Mouse (Mus musculus): ENCODE measurements around the gene Agap3. TPM values are rescaled to one million over a fixed set of nuclear protein-coding genes. Genes with fewer than 3 reads are reported as not detected.

The Agap3 gene
- total RNA-seq, 2 experiments from 2014 or later: 80.9 to 90.9 TPM

DNA sequence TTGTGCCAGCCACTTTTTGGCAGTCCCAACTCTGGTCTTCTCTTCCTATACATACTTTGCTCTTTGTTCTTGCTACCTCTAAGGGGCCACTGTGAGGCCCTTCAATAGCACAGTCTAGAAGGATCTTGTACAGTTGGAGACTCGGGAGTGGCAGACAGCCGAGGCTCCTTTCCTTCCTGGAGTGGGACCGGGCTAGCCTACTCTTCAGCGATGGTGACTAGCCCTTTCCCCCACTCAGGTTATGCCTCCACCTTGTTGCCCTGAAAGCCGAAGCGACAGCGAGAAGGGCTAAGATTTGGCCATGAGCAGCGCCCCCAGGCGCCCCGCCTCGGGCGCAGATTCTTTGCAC is 24.7 kb upstream of the Agap3 start:
- no peak for DNase-seq (ENCODE audit: low spot score in 2 of 2)

DNA sequence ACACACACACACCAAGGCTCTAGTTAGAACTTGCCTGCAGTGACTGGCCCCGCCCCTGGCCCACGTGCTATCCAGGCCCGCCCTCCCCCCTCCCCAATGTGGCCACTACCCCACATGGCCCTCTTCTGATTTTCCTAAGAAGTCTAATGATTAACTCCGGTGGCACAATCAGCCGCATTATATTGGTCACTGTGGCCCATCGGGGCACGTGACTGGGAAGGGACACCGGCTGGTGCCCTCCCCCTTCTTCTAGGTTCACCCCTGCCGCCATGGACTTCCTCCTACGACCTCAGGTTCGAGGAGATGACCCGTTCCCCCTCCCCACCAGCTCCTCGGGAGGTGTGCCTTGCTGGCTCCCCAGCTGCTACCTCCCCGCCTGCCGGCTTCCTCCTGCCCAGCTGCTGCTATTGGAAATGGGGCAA is 24.0 kb upstream of the Agap3 start:
- no peak for DNase-seq (ENCODE audit: low spot score in 2 of 2)

DNA sequence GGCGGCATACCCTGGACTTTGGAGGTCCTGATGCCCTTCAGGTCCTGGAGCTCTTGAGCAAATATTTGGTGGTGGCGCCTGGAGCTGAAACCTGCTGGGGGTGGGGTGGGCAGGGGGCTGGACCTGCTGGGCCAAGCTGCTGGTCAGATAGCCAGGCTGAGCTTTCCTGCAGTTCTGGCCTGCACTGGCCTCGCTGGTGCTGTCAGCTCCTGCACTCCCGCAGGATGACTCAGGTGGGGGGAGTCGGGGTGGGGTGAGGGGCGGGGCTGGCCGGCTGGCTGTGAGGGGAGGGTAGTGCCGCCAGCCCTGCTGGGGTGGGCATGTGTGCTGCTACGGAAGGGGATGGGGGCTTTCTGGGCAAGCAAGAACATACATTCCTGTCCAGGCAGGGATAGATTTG is 23.4 kb upstream of the Agap3 start:
- no peak for DNase-seq (ENCODE audit: low spot score in 2 of 2)

DNA sequence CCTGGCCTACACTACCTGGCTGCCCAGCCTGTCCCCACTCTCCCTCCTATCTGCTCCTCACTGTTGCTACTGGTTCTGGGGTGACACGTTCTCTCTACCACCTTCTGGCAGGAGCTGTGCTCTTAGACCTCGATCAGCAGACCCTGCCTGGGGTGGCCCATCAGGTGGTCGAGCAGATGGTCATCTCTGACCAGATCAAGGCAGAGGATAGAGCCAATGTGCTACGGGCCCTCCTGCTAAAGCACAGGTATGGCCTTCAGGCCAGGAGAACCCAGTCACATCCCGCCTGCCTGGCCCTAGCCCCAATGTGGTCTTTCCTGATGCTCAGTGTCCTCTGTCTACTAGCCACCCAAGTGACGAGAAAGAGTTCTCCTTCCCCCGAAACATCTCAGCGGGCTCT is 18.0 kb upstream of the Agap3 start:
- no peak for DNase-seq (ENCODE audit: low spot score in 2 of 2)

DNA sequence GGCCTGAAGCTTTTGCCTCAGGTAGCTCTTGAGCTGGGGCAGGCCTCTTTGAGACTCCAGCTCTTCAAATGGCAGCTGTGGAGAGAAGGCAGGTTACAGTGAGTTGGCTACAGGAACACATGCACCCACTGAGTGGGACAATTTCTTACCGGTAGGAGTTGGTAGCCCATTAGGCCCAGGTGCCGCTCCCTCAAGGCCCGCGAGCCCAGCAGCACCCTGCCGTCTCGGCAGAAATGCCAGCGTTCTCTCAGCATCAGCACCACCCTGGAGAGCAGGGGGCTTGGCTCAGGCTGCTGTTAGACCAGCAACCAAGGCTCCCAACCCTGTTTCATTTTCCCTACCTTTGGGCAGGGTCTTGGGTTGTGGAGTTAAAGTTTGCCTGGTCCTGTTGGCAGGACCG is 10.8 kb upstream of the Agap3 start:
- no peak for DNase-seq (ENCODE audit: low spot score in 2 of 2)

DNA sequence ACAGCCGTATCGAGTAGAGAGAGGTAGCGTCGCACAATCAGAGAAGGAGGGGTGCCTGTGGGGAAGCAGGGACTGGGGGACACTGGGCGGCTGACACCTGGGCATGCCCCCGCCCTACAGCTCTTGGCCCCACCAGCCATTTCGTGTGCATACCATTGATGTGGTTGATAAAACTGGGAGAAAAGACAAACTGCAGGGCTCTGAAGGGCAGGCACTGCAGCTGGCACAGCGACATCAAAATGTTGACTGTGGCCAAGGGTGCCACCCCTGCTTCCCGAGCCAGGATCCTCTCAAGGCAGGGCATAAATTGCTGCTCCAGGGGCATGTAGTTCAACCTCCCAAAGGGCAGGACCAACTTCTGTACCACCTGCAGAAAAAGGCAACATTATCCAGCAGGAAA is 9.9 kb upstream of the Agap3 start:
- peak in 1 of 2 experiments; percentile 9 for DNase-seq (ENCODE audit: low spot score in 2 of 2)

DNA sequence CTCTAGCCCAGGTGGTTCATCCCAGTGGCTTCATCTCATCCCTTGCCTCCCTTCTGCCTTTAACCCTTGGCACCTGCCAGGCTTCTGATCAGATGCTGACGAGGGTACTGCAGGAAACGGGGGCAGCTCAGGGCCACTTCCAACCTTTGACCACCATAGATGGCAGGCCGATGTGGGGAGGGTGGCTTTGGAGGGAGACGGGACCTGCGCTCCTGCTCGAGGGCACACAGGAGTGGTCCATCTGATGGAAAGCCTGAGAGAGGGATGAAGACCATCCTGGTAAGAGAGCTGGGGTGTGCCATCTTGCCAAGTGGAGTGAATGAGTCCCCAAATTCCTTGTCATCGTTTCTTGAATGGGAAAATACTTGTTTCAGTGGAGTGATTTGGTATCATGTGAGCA is 8.8 kb upstream of the Agap3 start:
- no peak for DNase-seq (ENCODE audit: low spot score in 2 of 2)

DNA sequence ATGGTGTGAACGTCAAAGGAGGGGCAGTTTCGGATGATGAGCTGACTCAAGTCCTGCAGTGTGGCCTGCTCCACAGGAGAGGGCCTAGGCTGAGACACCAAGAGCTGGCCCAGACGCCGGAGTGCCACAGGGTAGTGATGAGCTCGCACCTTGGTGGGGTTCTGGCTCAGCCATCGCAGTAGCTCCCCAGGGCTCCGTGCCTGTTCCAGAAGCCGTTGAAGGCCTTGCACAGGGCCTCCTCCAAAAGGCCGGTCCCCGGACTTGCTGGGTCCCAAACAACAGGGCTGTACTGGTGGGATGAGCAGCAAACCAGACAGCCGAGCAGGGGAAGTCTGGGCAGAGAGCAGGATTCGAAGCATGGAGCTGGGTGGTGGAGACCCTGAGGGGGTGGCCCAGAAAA is 8.1 kb upstream of the Agap3 start:
- DNase-seq (ENCODE audit: low spot score in 2 of 2): no peak

DNA sequence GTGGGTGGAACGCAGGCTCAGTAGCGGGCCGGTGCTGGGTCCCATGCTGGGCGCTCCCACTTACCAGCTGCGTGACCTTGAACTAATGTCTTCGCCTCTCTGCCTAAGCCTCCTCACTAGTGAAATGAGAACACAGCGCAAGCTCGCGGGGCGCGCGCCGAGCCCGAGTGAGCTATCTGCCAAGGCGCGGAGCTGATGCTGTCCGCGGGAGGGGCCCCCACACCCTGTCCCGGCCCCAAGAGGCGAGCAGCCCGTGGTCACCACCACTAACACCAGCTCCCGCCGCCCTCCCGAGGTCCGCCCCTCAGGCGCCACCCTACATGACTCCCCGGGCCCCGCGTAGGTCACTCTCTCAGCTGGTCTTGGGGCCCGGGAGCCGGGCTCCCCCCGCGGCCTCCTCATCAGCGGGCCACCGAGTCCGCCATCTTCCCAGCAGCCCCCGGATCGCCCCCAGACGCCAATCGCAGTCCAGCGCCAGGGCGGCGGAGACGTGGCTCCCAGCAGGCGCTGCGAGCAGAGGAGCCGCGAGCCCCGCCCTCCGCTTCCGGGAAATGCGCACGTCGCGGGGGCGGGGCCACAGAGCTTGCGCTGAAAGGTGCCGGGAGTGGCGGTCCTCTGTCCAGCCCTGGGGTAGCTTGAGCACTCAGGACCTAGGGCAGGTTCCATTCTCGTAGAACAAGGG is 7.1 kb upstream of the Agap3 start, which contains the start of gene Fastk:
Fastk (minus strand) TSS at position 542 of the 682 bp plus-strand sequence.
- peak; percentile 91 to 96 for DNase-seq (ENCODE audit: low spot score in 2 of 2)

DNA sequence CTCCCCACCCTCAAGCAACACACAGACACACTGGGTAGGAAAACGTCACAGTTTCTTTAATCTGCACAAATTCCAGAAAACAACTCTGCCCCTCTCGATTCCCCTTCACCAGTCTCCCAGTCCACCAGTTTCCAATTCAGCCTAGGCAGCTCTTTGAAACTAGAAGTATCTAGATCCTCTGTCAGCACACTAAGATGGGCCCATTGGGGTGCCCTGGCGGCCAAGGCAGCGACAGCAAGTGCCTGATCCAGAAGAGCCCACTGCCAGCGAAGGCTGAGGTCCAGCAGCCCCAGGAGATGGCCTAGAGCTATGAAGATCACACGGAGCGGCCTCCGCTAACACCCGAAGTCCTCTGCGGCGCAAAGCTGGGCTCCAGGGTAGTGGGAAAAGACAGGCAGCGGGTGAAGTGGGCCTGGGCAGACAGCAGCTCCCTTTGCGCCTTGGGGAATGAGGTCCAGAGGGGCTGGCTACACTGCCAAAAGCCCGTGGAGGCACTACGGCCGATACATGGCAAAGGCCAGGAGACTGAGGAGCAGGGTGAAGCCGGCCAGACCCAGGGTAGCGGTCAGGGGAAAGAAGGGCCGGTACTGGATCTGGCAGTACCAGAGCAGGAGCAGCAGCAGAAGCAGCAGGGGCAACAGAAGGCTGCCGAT is 6.4 kb upstream of the Agap3 start:
- no peak for DNase-seq (ENCODE audit: low spot score in 2 of 2)

DNA sequence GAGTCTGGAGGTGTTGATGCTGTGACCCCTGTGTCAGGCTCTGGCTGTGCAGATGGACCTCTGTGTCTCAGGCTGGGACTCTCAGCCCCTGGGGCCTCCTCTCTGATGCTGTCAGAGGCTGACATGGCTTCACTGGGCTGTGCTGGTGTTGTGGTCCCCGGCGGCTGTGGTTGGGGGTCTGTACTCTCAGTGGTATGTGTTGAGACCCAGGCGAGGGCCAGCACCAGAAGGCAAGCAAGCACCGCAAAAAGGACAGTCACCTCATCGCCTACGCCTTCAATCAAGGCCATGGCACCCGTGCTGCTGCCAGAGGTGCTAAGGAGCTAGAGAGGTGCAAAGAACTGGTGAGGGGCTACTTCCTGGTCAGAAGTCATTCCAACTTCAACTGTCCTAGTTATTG is 5.3 kb upstream of the Agap3 start:
- no peak for DNase-seq (ENCODE audit: low spot score in 2 of 2)

DNA sequence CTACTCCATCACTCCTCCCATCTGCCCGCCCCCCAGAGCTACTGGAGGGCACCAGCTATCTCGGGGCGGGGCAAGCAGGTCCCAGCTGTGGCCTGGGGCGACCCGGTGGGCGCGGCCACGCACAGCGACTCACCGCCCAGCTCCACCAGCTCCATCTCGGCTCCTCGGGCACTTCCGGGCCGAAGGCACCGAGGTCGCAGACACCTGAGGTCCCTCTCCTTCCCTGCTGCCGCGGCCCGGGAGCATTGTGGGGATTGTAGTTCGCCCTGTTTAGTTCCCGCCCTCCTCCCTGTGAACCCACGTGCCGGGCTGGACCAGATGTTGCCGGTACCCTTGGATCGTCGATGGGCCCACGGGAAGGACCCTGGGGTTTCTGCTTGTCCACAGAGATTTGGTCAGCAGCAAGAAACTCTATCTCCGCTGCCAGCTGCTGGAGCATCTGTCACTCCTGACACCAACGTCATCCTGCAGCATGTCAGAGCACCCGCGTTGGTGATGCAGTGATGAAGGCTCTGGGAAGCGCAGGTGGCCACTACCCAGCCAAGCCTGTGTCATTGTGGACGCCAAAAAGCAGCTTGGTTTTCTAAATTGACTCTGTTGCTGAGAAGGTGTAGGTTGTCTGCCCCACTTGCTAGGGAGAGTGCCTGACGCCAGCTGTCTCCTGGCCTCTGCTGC is 4.2 kb upstream of the Agap3 start, which contains the start of gene Tmub1:
Tmub1 (minus strand) TSS at position 231 of the 675 bp plus-strand sequence.
- DNase-seq (ENCODE audit: low spot score in 2 of 2): peak; percentile 51 to 72

DNA sequence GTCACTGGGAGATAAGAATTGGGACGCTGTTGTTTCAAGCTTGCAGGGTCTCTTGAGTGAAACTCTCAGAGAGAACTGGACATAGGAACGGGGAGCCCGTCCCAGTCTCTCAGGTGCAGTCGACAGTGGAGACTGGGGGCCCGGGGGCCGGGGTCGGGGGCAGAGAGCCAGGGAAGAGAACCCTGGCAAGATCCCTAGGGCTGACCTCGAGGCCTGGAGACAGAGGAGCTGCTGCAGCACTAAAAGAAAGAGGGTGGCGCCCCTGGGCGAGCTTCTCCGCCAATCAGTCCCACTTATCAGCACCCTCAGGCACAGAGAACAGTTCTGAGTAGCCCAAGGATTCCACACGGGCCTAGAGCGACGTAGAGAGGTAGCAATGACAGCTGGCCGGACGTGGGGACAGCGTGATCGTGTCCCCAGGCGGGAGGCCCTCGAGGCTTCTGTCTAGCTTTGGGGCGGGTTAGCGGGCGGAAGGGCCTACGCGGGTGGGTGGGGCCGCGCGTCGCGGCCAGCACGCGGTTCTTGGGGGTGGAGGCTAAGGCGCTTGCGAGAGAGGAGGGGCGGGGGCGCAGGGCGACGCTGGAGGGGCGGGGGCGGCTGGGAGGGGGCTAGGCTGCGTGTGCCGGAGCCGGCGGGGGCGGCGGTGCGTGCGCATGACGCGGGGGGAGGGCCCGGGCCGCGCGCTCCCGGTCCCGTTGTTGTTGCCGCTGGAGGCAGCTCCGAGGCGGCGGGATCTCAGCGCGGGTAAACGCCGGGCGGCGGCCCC is 530 bp upstream of the Agap3 start:
- peak; percentile 83 to 89 for DNase-seq (ENCODE audit: low spot score in 2 of 2)

DNA sequence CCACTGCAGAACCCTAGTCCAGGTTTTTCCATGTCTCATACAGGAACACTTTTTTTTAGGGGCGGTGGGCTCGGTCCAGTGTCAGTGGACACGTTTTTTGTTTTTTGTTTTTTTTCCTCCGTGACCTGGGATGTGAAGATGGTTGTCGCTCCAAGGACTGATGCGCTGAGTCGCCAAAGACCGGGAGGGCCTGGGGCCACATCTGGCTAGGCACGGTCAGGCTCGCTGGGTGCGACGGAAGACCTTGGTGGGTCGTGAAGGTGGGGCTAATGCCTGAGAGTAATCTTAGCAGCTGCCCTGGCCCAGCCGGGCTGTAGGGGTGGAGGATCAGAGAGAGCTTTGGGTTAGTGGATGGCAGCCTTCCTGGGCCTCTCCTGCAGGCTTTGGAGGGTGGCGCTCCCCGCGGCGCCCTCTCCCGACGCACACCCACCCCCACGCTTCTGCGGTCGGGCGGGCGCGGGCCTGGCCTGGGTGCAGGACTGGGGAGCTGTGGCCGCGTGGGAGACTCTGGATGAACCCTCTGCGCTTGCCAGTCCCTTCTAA is 785 bp downstream of the Agap3 start:
- peak; percentile 17 to 34 for DNase-seq (ENCODE audit: low spot score in 2 of 2)

DNA sequence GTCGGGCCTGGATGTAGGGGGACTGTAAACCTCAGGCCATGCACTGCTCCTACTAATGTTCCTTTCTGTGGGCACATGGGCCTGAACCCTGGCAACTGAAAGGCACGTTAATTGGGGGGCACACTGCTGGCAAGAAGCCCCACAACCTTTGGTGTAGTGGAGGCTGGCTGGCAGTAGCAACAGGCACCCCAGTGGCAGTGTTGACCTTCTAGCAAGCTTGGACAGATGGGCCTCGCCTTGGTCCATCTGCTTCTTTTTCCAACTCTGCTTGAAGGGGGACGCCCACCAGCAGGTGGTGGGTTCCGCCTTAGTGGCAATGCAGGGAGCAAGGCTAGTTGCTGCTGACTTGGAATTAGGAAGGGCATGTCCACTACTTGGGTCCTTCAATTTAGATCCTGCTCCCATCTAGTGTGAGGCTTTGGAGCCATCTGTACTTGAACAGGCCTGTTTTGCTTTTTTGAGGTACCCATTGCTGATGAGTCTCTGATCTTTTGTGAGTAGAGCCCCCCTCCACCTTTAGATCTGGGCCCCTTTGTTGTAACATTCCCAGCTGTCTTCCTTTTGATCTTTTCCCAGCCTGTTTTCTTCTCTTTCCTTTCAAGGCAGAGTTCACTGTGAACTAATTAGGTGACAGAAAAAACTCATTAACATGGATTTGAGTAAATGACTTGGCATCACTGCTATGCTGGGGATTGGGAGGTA is 1.5 kb downstream of the Agap3 start:
- no peak for DNase-seq (ENCODE audit: low spot score in 2 of 2)

DNA sequence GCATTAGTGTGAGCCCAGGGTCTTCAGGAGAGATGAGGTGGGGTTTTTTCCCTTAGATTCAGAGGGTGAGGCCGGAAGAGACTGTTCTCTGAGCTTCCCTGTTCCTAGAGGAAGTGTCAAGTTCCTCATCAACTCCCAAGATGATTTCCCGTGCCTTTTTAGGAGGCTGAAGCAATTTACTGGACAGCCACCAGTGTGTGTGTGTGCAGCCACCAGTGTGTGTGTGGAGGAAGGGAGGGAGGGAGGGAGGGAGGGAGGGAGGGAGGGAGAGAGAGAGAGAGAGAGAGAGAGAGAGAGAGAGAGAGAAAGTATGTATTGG is 2.0 kb downstream of the Agap3 start:
- no peak for DNase-seq (ENCODE audit: low spot score in 2 of 2)

DNA sequence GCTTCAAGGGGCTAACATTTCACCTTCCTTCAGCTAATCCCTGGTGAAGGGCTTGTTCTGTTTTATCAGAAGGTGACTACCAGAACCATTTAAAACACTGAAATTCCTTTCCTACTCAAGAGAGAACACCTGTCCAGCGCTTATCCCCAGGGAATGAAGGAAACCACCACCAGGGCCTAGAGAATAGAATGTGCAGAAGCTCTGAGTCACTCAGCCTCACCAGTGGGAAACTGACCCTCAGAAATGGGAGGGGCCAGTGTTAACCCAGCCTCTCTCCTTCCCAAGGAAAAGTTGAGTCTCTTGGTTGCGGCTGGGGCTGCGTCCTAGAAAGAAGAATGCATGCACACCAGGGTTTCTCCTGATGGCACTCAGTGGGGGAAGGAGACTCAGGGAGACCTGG is 3.1 kb downstream of the Agap3 start:
- DNase-seq (ENCODE audit: low spot score in 2 of 2): no peak

DNA sequence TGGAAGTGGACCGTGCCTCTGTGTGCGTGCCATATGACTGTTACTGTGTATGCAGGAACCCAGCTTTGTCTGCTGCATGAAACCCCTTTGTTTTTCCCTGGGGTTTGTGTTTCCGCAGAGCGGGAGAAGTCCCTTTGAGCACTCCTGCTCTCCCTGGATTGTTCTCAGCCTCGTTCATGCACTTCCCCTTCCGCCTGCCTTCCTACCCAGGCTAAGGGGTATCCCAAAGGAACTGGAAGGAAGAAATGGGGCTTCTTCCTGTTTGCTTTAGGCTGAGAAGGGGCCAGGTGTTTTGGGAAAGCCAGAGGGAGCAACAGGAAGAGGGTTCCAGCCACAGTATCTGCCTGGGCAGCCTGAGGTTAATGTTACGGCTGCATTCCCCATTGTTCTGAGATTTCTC is 3.6 kb downstream of the Agap3 start:
- DNase-seq (ENCODE audit: low spot score in 2 of 2): no peak

DNA sequence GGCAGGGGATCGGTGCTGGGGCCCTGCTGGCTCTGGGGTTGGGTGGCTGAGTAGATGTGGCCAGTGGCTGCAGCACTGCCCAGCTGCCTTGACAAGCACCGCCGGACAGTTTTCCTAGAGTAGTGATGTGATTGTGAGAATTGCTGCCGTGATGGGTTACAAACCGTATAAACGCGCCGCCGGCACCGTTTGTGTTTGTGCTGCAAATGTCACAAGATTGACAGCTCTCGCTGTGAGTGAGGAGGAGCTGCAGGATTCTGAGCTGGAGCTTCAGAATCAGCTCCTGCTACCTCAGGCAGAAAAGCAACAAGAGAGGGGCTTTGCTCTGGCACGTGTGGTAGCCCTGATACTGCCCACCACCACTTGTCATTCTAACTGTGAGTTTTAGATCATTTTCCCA is 14.8 kb downstream of the Agap3 start:
- DNase-seq (ENCODE audit: low spot score in 2 of 2): no peak

DNA sequence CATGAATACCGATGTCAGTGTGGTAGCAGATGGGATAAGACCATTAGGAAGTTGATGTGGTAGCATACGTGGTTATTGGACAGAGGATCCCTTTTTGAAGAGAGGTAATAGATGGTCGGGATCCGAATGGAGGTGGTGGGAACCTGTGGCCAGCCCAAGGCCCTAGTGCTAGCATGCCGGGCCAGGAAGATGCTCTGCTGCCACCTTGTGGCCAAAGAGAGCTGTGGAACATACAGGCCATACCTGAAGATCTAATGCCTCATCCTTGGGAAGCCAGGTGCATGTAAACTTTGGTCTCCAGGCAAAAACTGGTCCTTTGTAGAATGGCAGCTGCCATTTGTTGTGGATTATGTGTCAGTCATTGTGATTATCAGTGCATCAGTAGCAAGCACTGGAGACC is 18.6 kb downstream of the Agap3 start:
- DNase-seq (ENCODE audit: low spot score in 2 of 2): peak in 1 of 2 experiments; percentile 69
